Mouse (Mus musculus): ENCODE measurements at regions not wholly inside any gene's neighbourhood (a gene's known extent, or its start where the extent isn't known, plus 50 kb on each side); places are given as distances from the start of the nearest gene placed in this dataset.

DNA sequence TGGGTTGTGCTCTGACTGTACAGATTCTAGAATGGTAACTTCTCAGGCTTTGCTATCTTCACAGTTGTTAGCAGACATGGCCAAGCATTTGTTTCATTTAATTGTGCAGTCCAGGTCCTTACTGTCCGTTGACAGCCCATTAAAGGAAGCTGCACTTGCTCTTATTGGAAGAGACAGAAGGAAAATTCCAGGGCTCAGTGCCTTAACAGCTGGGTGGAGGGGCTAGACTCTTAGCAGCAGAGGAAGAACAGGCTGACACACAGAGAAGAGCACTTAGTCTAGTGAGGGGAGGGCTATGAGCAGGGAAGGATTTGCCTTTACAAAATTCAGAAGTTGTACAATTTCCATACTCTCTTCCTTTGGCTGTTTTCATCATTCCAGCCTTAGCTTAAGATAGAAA is 161.5 kb upstream of the Ghitm start:
- no peak for DNase-seq (ENCODE audit: low spot score in 2 of 2)

- DNase-seq (ENCODE audit: low spot score in 2 of 2): no peak
These were observed 157.2 kb upstream of the Ghitm start for GRCm38 (mm10) chr14:37292084-37292860.

DNA sequence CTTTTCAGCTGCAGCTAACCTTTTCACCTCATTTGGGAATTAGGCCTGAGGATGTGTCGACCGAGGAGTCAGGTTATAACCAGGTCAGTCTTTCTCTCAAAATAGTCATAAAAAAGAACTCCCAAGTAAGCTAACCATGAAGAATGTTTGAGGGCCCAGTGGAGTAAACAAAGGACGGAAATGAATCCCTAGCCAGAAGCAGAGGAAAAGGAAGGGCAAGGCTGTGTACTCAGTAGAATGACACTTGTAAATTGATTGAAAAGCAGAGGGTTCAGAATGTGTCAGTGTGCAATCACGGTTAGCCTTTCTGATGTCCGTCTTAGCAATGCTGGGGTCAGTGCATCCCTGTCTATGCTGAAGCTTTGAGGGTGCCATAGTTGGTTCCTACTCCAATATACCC is 149.3 kb upstream of the Ghitm start:
- DNase-seq (ENCODE audit: low spot score in 2 of 2): no peak

DNA sequence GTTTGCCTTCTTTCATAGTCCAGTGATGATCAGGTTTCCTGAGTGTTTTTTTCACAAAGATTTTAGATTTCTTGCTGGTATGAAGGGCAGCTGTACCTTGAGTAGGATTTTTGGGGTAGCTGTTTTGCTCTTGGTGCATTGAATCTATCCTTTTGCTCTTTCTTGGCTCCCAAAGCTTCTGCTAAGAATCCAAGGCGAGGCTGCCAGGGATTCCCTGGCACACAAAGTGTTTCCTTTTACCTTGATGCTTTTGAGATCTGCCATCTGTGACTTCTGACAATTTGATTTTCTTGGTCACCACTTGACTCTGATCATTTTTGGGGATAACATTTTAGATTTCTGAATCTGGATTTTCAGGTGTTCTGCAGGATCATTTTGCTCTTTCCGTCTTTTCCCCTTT is 144.3 kb upstream of the Ghitm start:
- no peak for DNase-seq (ENCODE audit: low spot score in 2 of 2)

DNA sequence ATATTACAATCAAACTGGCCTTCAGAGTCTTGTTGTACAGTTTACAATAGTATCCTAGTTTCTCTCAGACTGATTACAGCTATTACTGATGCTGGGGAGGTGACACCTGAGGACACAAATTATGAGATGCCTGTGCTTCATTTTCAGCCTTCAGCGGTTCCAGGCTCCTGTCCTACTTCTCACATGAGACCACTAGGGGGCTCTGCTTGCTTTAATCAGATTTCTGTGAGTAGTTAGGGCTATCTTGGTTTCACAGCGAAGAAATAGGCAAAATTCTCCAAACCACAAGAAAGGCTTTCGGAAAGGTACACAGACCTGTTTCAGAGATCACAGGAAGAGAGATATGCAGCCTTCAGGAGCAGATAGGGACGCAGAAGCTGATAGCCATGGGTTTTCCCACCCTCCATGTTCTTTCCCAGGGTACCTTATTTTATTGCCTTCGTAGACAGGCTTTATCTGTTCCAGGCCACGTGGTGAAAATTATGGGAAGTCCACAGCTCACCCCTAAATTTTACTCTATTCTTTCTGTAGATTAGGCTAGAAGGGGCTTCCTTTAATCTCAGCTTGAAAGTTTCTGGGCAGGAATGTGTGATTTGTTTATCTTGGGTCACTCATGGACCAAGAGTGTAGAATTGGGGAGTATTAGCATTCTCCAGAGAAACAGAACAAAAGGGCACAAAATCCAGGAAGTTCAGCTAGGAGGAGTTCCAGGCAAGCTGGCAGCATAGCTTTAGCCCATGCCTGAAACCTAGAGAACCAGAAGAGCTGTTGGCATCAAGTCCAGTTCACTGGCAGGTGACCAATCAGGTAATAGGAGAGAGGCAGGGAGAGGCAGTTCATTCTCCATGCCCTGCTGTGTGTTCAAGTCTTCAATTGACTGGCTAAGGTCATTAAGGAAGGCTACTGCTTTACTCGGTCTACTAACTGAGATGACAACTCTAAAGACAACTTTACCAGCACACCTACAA is 141.9 kb upstream of the Ghitm start:
- DNase-seq (ENCODE audit: low spot score in 2 of 2): no peak

- DNase-seq (ENCODE audit: low spot score in 2 of 2): no peak
These were observed 137.0 kb upstream of the Ghitm start for GRCm38 (mm10) chr14:37272063-37272462.

GRCm38 (mm10) chr14:37271015-37271933 is 136.2 kb upstream of the Ghitm start:
- DNase-seq (ENCODE audit: low spot score in 2 of 2): no peak

DNA sequence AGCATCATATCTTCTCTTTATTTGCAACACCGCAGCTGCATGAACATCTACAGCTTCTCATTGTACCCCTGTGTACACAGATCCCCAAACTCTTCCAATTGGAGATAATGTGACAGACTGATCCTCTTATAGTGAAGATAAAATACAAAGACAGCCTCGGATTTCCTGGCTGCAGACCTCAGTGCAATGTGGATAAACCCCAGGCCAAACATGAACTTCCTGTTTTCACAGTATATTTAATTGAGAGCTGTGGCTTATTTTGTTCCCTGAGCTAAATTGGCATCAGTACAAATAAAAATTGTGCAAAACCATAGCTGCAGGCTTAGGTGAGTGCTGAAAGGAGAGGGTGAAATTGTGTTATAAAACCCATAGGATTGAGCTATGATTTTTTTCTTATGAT is 134.8 kb upstream of the Ghitm start:
- no peak for DNase-seq (ENCODE audit: low spot score in 2 of 2)

DNA sequence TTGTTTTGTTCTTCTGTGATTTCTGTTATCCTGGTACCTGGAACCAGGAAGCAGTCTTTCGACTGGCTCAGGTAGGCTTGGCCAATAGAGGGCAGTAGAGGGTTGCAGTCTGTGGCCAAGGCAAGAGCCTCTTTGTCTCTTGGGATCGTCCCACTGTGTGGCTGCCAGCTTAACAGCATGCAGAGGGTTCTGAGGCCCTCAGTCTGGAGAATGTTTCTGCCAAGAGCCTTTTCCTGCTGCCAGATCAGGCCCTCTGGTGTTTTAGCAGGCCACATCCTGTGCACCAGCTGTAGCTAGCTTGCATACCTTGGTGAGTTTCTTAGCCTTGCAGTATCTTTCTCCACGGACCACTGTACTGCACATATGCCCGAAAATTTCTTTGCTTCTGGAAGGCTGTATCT is 103.6 kb upstream of the Ghitm start:
- DNase-seq (ENCODE audit: low spot score in 2 of 2): peak in 1 of 2 experiments; percentile 5

DNA sequence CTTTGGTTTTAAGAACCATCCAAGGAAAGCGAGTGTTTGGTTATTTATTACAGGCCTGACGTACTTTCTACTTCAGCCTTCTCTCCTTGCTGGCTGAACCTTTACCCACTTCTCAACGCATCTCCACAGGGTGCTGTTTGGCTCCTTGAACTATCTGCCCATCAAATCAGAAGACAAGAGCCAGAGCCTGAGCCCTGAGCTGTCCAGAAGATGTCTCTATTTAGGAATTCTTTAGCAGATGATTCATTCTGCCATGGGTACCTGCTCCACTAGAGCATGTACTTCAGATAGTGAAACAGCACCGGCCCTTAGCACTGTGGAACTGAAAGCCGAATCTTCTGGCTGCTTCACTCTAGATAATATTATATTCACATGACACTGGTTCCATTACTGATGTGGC is 102.1 kb upstream of the Ghitm start:
- DNase-seq (ENCODE audit: low spot score in 2 of 2): no peak

DNA sequence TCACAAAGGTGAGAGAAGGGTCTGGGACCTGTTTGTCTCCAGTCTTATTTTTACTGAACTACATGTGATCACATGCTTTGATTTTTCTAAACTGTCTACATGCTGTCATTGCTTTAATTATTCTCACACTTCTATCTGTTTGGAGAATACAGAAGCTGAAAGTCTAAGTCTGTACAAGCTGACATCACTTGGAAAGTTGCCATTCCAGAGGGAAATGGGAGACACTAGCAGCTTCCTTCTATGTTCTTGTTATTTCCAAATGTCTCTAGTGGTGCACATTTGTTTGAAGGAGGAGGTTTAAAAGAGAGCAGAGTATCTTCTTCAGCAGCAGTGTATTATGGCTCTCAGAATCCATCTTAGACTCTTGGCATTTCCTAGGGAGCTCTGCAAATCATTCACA is 73.2 kb upstream of the Ghitm start:
- no peak for DNase-seq (ENCODE audit: low spot score in 2 of 2)

- DNase-seq (ENCODE audit: low spot score in 2 of 2): no peak
These were observed 54.7 kb upstream of the Ghitm start for GRCm38 (mm10) chr14:37189795-37190194.

Measured in gastrocnemius, adult 8-10 months (tissue).